Mouse (Mus musculus) ES-E14 (cell line): ENCODE data around the gene Ddah2. TPM values are rescaled to one million over a fixed set of nuclear protein-coding genes. Genes with fewer than 3 reads are reported as not detected.

Experiments used
- DNase-seq: peaks from one replicate; pipeline ENCODE4 v3.0.0-alpha.2; 2013; ENCODE audit warnings: low read depth, low spot score
- H3K27ac ChIP-seq: 2 replicates; pipeline ENCODE4 v1.5.1; 2012; ENCODE audit warnings: low read depth, mild to moderate bottlenecking, low read length, moderate library complexity, mixed read lengths; ENCODE audit not compliant: poor library complexity, insufficient read depth, severe bottlenecking
- H3K36me3 ChIP-seq: 2 replicates; pipeline ENCODE4 v1.6.1; 2012; ENCODE audit warnings: mild to moderate bottlenecking, low read length, moderate library complexity, mixed read lengths; ENCODE audit not compliant: control insufficient read depth, poor library complexity, insufficient read depth, severe bottlenecking
- H3K4me1 ChIP-seq, 2 experiments: fragments of 150-350 bp in 1 of 2; sonication (generic) in 1 of 2; 2 replicates each; pipeline ENCODE4 v1.6.1; 2012; ENCODE audit warnings: low read length in 2 of 2, mild to moderate bottlenecking in 1 of 2, mixed read lengths in 1 of 2; ENCODE audit not compliant: control insufficient read depth in 2 of 2, insufficient read depth in 2 of 2, poor library complexity in 1 of 2
- H3K4me3 ChIP-seq, 2 experiments: fragments of 150-350 bp in 1 of 2; sonication (generic) in 1 of 2; 2 replicates each; pipeline ENCODE4 v1.5.1; 2012; ENCODE audit warnings: low read length in 2 of 2, low read depth in 1 of 2, mild to moderate bottlenecking in 1 of 2, mixed read lengths in 1 of 2; ENCODE audit not compliant: insufficient read depth in 1 of 2, poor library complexity in 1 of 2, severe bottlenecking in 1 of 2
- H3K9ac ChIP-seq: 2 replicates; pipeline ENCODE4 v1.6.1; 2012; ENCODE audit warnings: low read depth, mild to moderate bottlenecking, low read length, mixed read lengths; ENCODE audit not compliant: poor library complexity, insufficient read depth, severe bottlenecking
- H3K9me3 ChIP-seq: fragments of 150-350 bp; sonication (generic); 2 replicates; pipeline ENCODE4 v1.6.1; 2012; ENCODE audit warnings: low read depth, mild to moderate bottlenecking, low read length; ENCODE audit not compliant: control insufficient read depth, insufficient read depth
- CHD2 ChIP-seq: IDR thresholded peaks from 2 replicates; pipeline ENCODE4 v1.6.1; 2014; ENCODE audit warnings: mild to moderate bottlenecking, low read depth, low read length, inconsistent platforms
- HCFC1 ChIP-seq: IDR thresholded peaks from 2 replicates; pipeline ENCODE4 v1.6.1; 2012; ENCODE audit warnings: low read length, inconsistent platforms, borderline replicate concordance; ENCODE audit not compliant: insufficient read depth
- MAFK ChIP-seq: IDR thresholded peaks from 2 replicates; pipeline ENCODE4 v1.6.1; 2014; ENCODE audit warnings: mild to moderate bottlenecking, low read depth, low read length, inconsistent platforms; ENCODE audit not compliant: insufficient read depth
- ZC3H11A ChIP-seq: IDR thresholded peaks from 2 replicates; pipeline ENCODE4 v1.6.1; 2012; ENCODE audit warnings: low read depth, mild to moderate bottlenecking, inconsistent platforms, low read length, borderline replicate concordance
- ZNF384 ChIP-seq: IDR thresholded peaks from 2 replicates; pipeline ENCODE4 v1.6.1; 2012; ENCODE audit warnings: low read depth, low read length, inconsistent platforms
- in situ Hi-C, 2 experiments: fragments of 600-800 bp; cut with MboI; formaldehyde crosslinking; loops; one replicate each; pipeline ENCODE4 v1.15.1; 2025; ENCODE audit warnings: low sequenced_read_pairs in 2 of 2, inconsistent platforms in 1 of 2; ENCODE audit not compliant: unreplicated experiment in 2 of 2
- total RNA-seq: library from RNA; depleted of rRNA; stranded (reverse); fragments of 300-350 nt; gene quantifications from 2 replicates; pipeline ENCODE4 v1.2.3, GENCODE M21; 2012

Ddah2 gene
- total RNA-seq, 1 experiment, result 45.0 TPM

GRCm38 (mm10) chr17:35017706-35018030 is 41.2 kb upstream of the Ddah2 start:
- H3K36me3 ChIP-seq, result peaks cover 40% of the 10 kb centered on the region
- in situ Hi-C loops, result loop anchor here in 1 of 2 experiments (25.0 kb wide), 1 partner anchor 95 kb away; the partner anchor contains the start of genes Csnk2b, Gpank1, Ly6g5b and Ly6g5c

GRCm38 (mm10) chr17:35018171-35018570 is 40.7 kb upstream of the Ddah2 start:
- H3K27ac ChIP-seq, result no peak overlapping the region
- H3K4me1 ChIP-seq, result peaks cover 2 to 14% of the 10 kb centered on the region in 2 experiments; a peak in 2 of 4 replicates
- no peak overlapping the region for H3K4me3 ChIP-seq
- peaks cover 35% of the 10 kb centered on the region for H3K36me3 ChIP-seq
- TF ChIP-seq CHD2 (no peak), ZC3H11A (no peak), HCFC1 (no peak), ZNF384 (no peak), MAFK (no peak)
- no peak overlapping the region for H3K9ac ChIP-seq
- in situ Hi-C loops, result loop anchor here in 1 of 2 experiments (25.0 kb wide), 1 partner anchor 94 kb away; the partner anchor contains the start of genes Csnk2b, Gpank1, Ly6g5b and Ly6g5c
- DNase-seq, result no peak
- H3K9me3 ChIP-seq, result no peaks in the 10 kb centered on the region

More at GRCm38 (mm10) chr17:35017706-35018030, 41.2 kb upstream of the Ddah2 start:
- Histone ChIP-seq H3K9me3 (no peaks in the 10 kb centered on the region), H3K27ac (no peak overlapping the region), H3K9ac (no peak overlapping the region), H3K4me3 (no peak overlapping the region), H3K4me1 (peaks cover 2 to 14% of the 10 kb centered on the region in 2 experiments; a peak in 2 of 4 replicates)
- no peak for TF ChIP-seq HCFC1
- no peak for TF ChIP-seq MAFK
- TF ChIP-seq CHD2, result no peak
- TF ChIP-seq ZNF384, result no peak
- no peak for TF ChIP-seq ZC3H11A
- no peak for DNase-seq

GRCm38 (mm10) chr17:35019894-35020293 is 38.9 kb upstream of the Ddah2 start:
- DNase-seq, result no peak
- no peak for TF ChIP-seq ZNF384
- no peak for TF ChIP-seq CHD2
- no peak for TF ChIP-seq ZC3H11A
- no peak for TF ChIP-seq MAFK
- no peak for TF ChIP-seq HCFC1
- Histone ChIP-seq H3K4me3 (no peak overlapping the region), H3K27ac (no peak overlapping the region), H3K9ac (no peak overlapping the region), H3K9me3 (no peaks in the 10 kb centered on the region), H3K36me3 (peaks cover 18% of the 10 kb centered on the region), H3K4me1 (peaks cover 2 to 10% of the 10 kb centered on the region in 2 experiments; a peak in 2 of 4 replicates)
- in situ Hi-C loops, result loop anchor here in 1 of 2 experiments (25.0 kb wide), 1 partner anchor 92 kb away; the partner anchor contains the start of genes Csnk2b, Gpank1, Ly6g5b and Ly6g5c

- DNase-seq, result no peak
- Histone ChIP-seq H3K4me3 (no peak overlapping the region), H3K36me3 (peaks cover 12% of the 10 kb centered on the region), H3K4me1 (peaks cover 2 to 12% of the 10 kb centered on the region in 2 experiments; a peak in 2 of 4 replicates), H3K9me3 (no peaks in the 10 kb centered on the region), H3K27ac (no peak overlapping the region), H3K9ac (no peak overlapping the region)
- TF ChIP-seq MAFK, result no peak
- TF ChIP-seq ZC3H11A, result no peak
- no peak for TF ChIP-seq ZNF384
- no peak for TF ChIP-seq CHD2
- no peak for TF ChIP-seq HCFC1
- in situ Hi-C loops, result loop anchor here in 1 of 2 experiments (25.0 kb wide), 1 partner anchor 92 kb away; the partner anchor contains the start of genes Csnk2b, Gpank1, Ly6g5b and Ly6g5c
These were observed 38.3 kb upstream of the Ddah2 start for GRCm38 (mm10) chr17:35020551-35020950.
